Comparison of ENCODE assay signal across 8 mouse cellular contexts in genomic region chr5:136939284-136939683, GRCm38 (mm10). TPM values are rescaled to one million over a fixed set of nuclear protein-coding genes. Genes with fewer than 3 reads are reported as not detected.
DNase-seq lines count a peak whose midpoint lies in the region; ATAC-seq and TF ChIP-seq lines count a peak whose summit lies in the region.

No protein-coding gene starts in this region.

- H3K9ac ChIP-seq in heart, adult 2 months (ENCODE audit: low read depth, low read length), result no peak overlapping the region
- H3K9ac ChIP-seq in midbrain, embryonic 11.5 days (ENCODE audit: low read length), result no peak overlapping the region
- H3K9ac ChIP-seq in forebrain, embryonic 16.5 days (replicated peaks; ENCODE audit: low read depth, low read length), result no peak overlapping the region

- H3K79me2 ChIP-seq in heart, adult 2 months (replicated peaks; ENCODE audit: control insufficient read depth, insufficient read depth, low read length), result no peaks in the 10 kb centered on the region

- no peak for TF ChIP-seq EP300 in heart, adult 2 months (IDR thresholded peaks at IDR 0.05; ENCODE audit: insufficient read depth, low read depth, low read length)

- TF ChIP-seq CTCF in heart, adult 2 months (IDR thresholded peaks at IDR 0.05), result peak; percentile 70
- peak; percentile 34 for TF ChIP-seq CTCF in bone marrow macrophage, adult 2 months (IDR thresholded peaks at IDR 0.05; ENCODE audit: low read depth, low read length)

- H3K4me2 ChIP-seq in midbrain, embryonic 11.5 days, result no peak overlapping the region
- H3K4me2 ChIP-seq in forebrain, embryonic 16.5 days (ENCODE audit: low read length), result no peak overlapping the region

- no peaks in the 10 kb centered on the region for H3K9me3 ChIP-seq in midbrain, embryonic 11.5 days (ENCODE audit: control insufficient read depth, low read length)
- H3K9me3 ChIP-seq in midbrain, embryonic 10.5 days (replicated peaks), result no peaks in the 10 kb centered on the region
- H3K9me3 ChIP-seq in forebrain, embryonic 16.5 days (ENCODE audit: control insufficient read depth, low read length), result no peaks in the 10 kb centered on the region

- H3K36me3 ChIP-seq in heart, adult 2 months (ENCODE audit: control insufficient read depth, insufficient read depth, low read length), result no peaks in the 10 kb centered on the region
- H3K36me3 ChIP-seq in midbrain, embryonic 11.5 days (ENCODE audit: control insufficient read depth, insufficient read depth, low read length), result no peaks in the 10 kb centered on the region
- H3K36me3 ChIP-seq in midbrain, embryonic 10.5 days, result no peaks in the 10 kb centered on the region
- no peaks in the 10 kb centered on the region for H3K36me3 ChIP-seq in forebrain, embryonic 16.5 days (ENCODE audit: control insufficient read depth, insufficient read depth)

- H3K4me3 ChIP-seq in heart, adult 2 months, result no peak overlapping the region
- H3K4me3 ChIP-seq in midbrain, embryonic 11.5 days (ENCODE audit: low read depth, low read length), result no peak overlapping the region
- H3K4me3 ChIP-seq in midbrain, embryonic 10.5 days, result no peak overlapping the region
- H3K4me3 ChIP-seq in bone marrow macrophage, adult 2 months (ENCODE audit: insufficient read depth, low read length), result no peak overlapping the region
- no peak overlapping the region for H3K4me3 ChIP-seq in forebrain, embryonic 16.5 days (replicated peaks; ENCODE audit: low read length)

- 65% methylated on average over 7 of the region's 7 CpGs for WGBS in heart, adult 2 months
- 67% methylated on average over 7 of the region's 7 CpGs for WGBS in midbrain, embryonic 11.5 days
- 67% methylated on average over 7 of the region's 7 CpGs for WGBS in midbrain, embryonic 10.5 days
- 71% methylated on average over 7 of the region's 7 CpGs for WGBS in forebrain, embryonic 16.5 days

- ATAC-seq in midbrain, embryonic 11.5 days (ENCODE audit: low FRiP score), result no peak
- ATAC-seq in inflammation-experienced regulatory T-cells, adult 6 months, result no peak
- ATAC-seq in forebrain, embryonic 16.5 days, result no peak

- no peak for TF ChIP-seq POLR2A in heart, adult 2 months (IDR thresholded peaks at IDR 0.05; ENCODE audit: insufficient read depth, low read depth, low read length)
- TF ChIP-seq POLR2A in bone marrow macrophage, adult 2 months (IDR thresholded peaks at IDR 0.05; ENCODE audit: borderline replicate concordance, low read depth, low read length), result no peak

- no peaks in the 10 kb centered on the region for H3K4me1 ChIP-seq in heart, adult 2 months (ENCODE audit: control insufficient read depth, insufficient read depth, low read length)
- no peaks in the 10 kb centered on the region for H3K4me1 ChIP-seq in midbrain, embryonic 11.5 days (ENCODE audit: control insufficient read depth, insufficient read depth, low read length)
- H3K4me1 ChIP-seq in midbrain, embryonic 10.5 days, result peaks cover 6% of the 10 kb centered on the region; the same call in 1 of the 2 replicates
- no peaks in the 10 kb centered on the region for H3K4me1 ChIP-seq in bone marrow macrophage, adult 2 months (ENCODE audit: control insufficient read depth, insufficient read depth, low read length)
- H3K4me1 ChIP-seq in forebrain, embryonic 16.5 days (replicated peaks; ENCODE audit: control insufficient read depth, insufficient read depth, low read length), result no peaks in the 10 kb centered on the region

- H3K27ac ChIP-seq in heart, adult 2 months, result no peak overlapping the region
- H3K27ac ChIP-seq in midbrain, embryonic 11.5 days (ENCODE audit: low read depth, low read length), result no peak overlapping the region
- no peak overlapping the region for H3K27ac ChIP-seq in midbrain, embryonic 10.5 days (replicated peaks)
- no peak overlapping the region for H3K27ac ChIP-seq in bone marrow macrophage, adult 2 months (ENCODE audit: insufficient read depth, low read depth, low read length)
- H3K27ac ChIP-seq in forebrain, embryonic 16.5 days (ENCODE audit: low read length), result no peak overlapping the region

- intact Hi-C loops in heart, adult 2 months (cut with DNase I), result no loop called here

- no peaks in the 10 kb centered on the region for H3K27me3 ChIP-seq in heart, adult 2 months (ENCODE audit: control insufficient read depth, insufficient read depth, low read length)
- no peaks in the 10 kb centered on the region for H3K27me3 ChIP-seq in midbrain, embryonic 11.5 days (ENCODE audit: control insufficient read depth, insufficient read depth, low read length)
- no peaks in the 10 kb centered on the region for H3K27me3 ChIP-seq in midbrain, embryonic 10.5 days (ENCODE audit: low read depth, poor library complexity, severe bottlenecking)
- no peaks in the 10 kb centered on the region for H3K27me3 ChIP-seq in forebrain, embryonic 16.5 days (replicated peaks; ENCODE audit: control insufficient read depth, insufficient read depth, low read length)

- peak in 1 of 2 experiments; percentile 32 for DNase-seq in heart, adult 2 months
- no peak for DNase-seq in heart, adult 8-10 months (ENCODE audit: low spot score)
- DNase-seq in midbrain, embryonic 11.5 days (ENCODE audit: low spot score, missing footprints), result peak; percentile 75
- no peak for DNase-seq in midbrain, embryonic 10.5 days (ENCODE audit: low spot score)
- DNase-seq in thymus, postnatal 14 days, result peak; percentile 53

RNA-seq across cellular contexts. Expression of gene Fis1, which starts 13.8 kb away (rescaled TPM):
- total RNA-seq in heart, adult 2 months (2021), result 100 to 1,000 TPM; 176 to 197 TPM
- 150 and 152 TPM in 2 replicates for polyA plus RNA-seq in heart, adult 2 months (2012; rRNA removed)
- 100 to 1,000 TPM; 192 to 210 (median 197) TPM for total RNA-seq in heart, adult 8-10 months (2022)
- polyA plus RNA-seq in midbrain, embryonic 11.5 days (2014; fragmentation: Nextera tagmentation; extraction: Ambion mirVana), result 320 and 332 TPM in 2 replicates
- 271 and 306 TPM in 2 replicates for polyA plus RNA-seq in midbrain, embryonic 10.5 days (2016; fragmentation: Nextera tagmentation; extraction: Ambion mirVana)
- polyA plus RNA-seq in bone marrow macrophage, adult 2 months (2012; ENCODE audit: insufficient read depth, insufficient read length, missing spikeins), result 146 and 149 TPM in 2 replicates
- polyA plus RNA-seq in inflammation-experienced regulatory T-cells, adult 6 months (2017; shearing (Covaris generic)), result 100 to 1,000 TPM; 413 to 465 (median 425) TPM
- polyA plus RNA-seq in forebrain, embryonic 16.5 days (2015; fragmentation: Nextera tagmentation; extraction: Ambion mirVana), result 292 and 326 TPM in 2 replicates

RNA-seq across cellular contexts. Expression of gene Cldn15, which starts 27.1 kb away (rescaled TPM):
- total RNA-seq in heart, adult 2 months (2021), result 1 to 10 TPM; 7.3 to 8.7 TPM
- polyA plus RNA-seq in heart, adult 2 months (2012; rRNA removed), result 13.3 and 15.1 TPM in 2 replicates
- total RNA-seq in heart, adult 8-10 months (2022), result 1 to 10 TPM; 5.1 to 8.7 (median 8.0) TPM
- 0.22 and 0.26 TPM in 2 replicates for polyA plus RNA-seq in midbrain, embryonic 11.5 days (2014; fragmentation: Nextera tagmentation; extraction: Ambion mirVana)
- 0.15 and 0.55 TPM in 2 replicates for polyA plus RNA-seq in midbrain, embryonic 10.5 days (2016; fragmentation: Nextera tagmentation; extraction: Ambion mirVana)
- polyA plus RNA-seq in bone marrow macrophage, adult 2 months (2012; ENCODE audit: insufficient read depth, insufficient read length, missing spikeins), result not detected in 2 replicates
- polyA plus RNA-seq in inflammation-experienced regulatory T-cells, adult 6 months (2017; shearing (Covaris generic)), result not detected
- 0.21 and 0.58 TPM in 2 replicates for polyA plus RNA-seq in forebrain, embryonic 16.5 days (2015; fragmentation: Nextera tagmentation; extraction: Ambion mirVana)

RNA-seq across cellular contexts. Expression of gene Ift22, which starts 31.3 kb away (rescaled TPM):
- total RNA-seq in heart, adult 2 months (2021), result 10 to 100 TPM in 1 of 2 experiments, 1 to 10 TPM in 1; 8.7 to 10.9 TPM
- 7.2 and 7.8 TPM in 2 replicates for polyA plus RNA-seq in heart, adult 2 months (2012; rRNA removed)
- 10 to 100 TPM in 2 of 4 experiments, 1 to 10 TPM in 2; 8.7 to 14.6 (median 10.3) TPM for total RNA-seq in heart, adult 8-10 months (2022)
- 111 and 114 TPM in 2 replicates for polyA plus RNA-seq in midbrain, embryonic 11.5 days (2014; fragmentation: Nextera tagmentation; extraction: Ambion mirVana)
- 104 and 114 TPM in 2 replicates for polyA plus RNA-seq in midbrain, embryonic 10.5 days (2016; fragmentation: Nextera tagmentation; extraction: Ambion mirVana)
- polyA plus RNA-seq in bone marrow macrophage, adult 2 months (2012; ENCODE audit: insufficient read depth, insufficient read length, missing spikeins), result 37.3 and 44.9 TPM in 2 replicates
- polyA plus RNA-seq in inflammation-experienced regulatory T-cells, adult 6 months (2017; shearing (Covaris generic)), result 10 to 100 TPM in 2 of 3 experiments, 1 to 10 TPM in 1; 8.0 to 13.1 (median 11.1) TPM
- polyA plus RNA-seq in forebrain, embryonic 16.5 days (2015; fragmentation: Nextera tagmentation; extraction: Ambion mirVana), result 112 and 114 TPM in 2 replicates

RNA-seq across cellular contexts. Expression of gene Plod3, which starts 47.5 kb away (rescaled TPM):
- total RNA-seq in heart, adult 2 months (2021), result 10 to 100 TPM; 32.0 to 37.1 TPM
- polyA plus RNA-seq in heart, adult 2 months (2012; rRNA removed), result 30.3 and 30.8 TPM in 2 replicates
- total RNA-seq in heart, adult 8-10 months (2022), result 10 to 100 TPM; 28.8 to 35.8 (median 34.9) TPM
- polyA plus RNA-seq in midbrain, embryonic 11.5 days (2014; fragmentation: Nextera tagmentation; extraction: Ambion mirVana), result 21.4 and 23.1 TPM in 2 replicates
- 40.8 and 43.2 TPM in 2 replicates for polyA plus RNA-seq in midbrain, embryonic 10.5 days (2016; fragmentation: Nextera tagmentation; extraction: Ambion mirVana)
- polyA plus RNA-seq in bone marrow macrophage, adult 2 months (2012; ENCODE audit: insufficient read depth, insufficient read length, missing spikeins), result 66.4 and 66.7 TPM in 2 replicates
- polyA plus RNA-seq in inflammation-experienced regulatory T-cells, adult 6 months (2017; shearing (Covaris generic)), result 1 to 10 TPM; 4.7 to 6.7 (median 5.1) TPM
- 31.6 and 36.5 TPM in 2 replicates for polyA plus RNA-seq in forebrain, embryonic 16.5 days (2015; fragmentation: Nextera tagmentation; extraction: Ambion mirVana)

RNA-seq across cellular contexts. Expression of gene Znhit1, which starts 48.5 kb away (rescaled TPM):
- 10 to 100 TPM; 65.5 to 70.1 TPM for total RNA-seq in heart, adult 2 months (2021)
- polyA plus RNA-seq in heart, adult 2 months (2012; rRNA removed), result 53.6 and 58.4 TPM in 2 replicates
- 10 to 100 TPM; 65.8 to 76.4 (median 71.6) TPM for total RNA-seq in heart, adult 8-10 months (2022)
- polyA plus RNA-seq in midbrain, embryonic 11.5 days (2014; fragmentation: Nextera tagmentation; extraction: Ambion mirVana), result 91.1 and 92.1 TPM in 2 replicates
- polyA plus RNA-seq in midbrain, embryonic 10.5 days (2016; fragmentation: Nextera tagmentation; extraction: Ambion mirVana), result 102 and 105 TPM in 2 replicates
- 75.0 and 82.2 TPM in 2 replicates for polyA plus RNA-seq in bone marrow macrophage, adult 2 months (2012; ENCODE audit: insufficient read depth, insufficient read length, missing spikeins)
- polyA plus RNA-seq in inflammation-experienced regulatory T-cells, adult 6 months (2017; shearing (Covaris generic)), result 10 to 100 TPM; 52.8 to 60.9 (median 60.7) TPM
- 107 and 131 TPM in 2 replicates for polyA plus RNA-seq in forebrain, embryonic 16.5 days (2015; fragmentation: Nextera tagmentation; extraction: Ambion mirVana)

Comparison
In these comparisons a context has a peak if more than half of its experiments do, and no peak if none do; other contexts are left out.
1. DNase-seq: peak in midbrain, embryonic 11.5 days (single experiment) and thymus, postnatal 14 days (single experiment); none in heart, adult 8-10 months (single experiment) and midbrain, embryonic 10.5 days (single experiment).